Mouse (Mus musculus) heart, adult 18-20 months (tissue): ENCODE data around the gene Acox1. TPM values are rescaled to one million over a fixed set of nuclear protein-coding genes. Genes with fewer than 3 reads are reported as not detected.
A peak's percentile ranks its signal among the peaks of the same experiment; 100 is the strongest.

Source experiments
- DNase-seq, 2 experiments: peaks; one replicate each; pipeline ENCODE4 v3.0.0; 2021 to 2022; ENCODE audit warnings: mixed read lengths in 1 of 2
- total RNA-seq, 2 experiments: library from RNA; stranded (reverse); gene quantifications; 2 replicates each; pipeline ENCODE4 v1.2.3; 2021

Acox1 gene
- total RNA-seq, 2 experiments from 2014 or later = 171 to 200 TPM

- DNase-seq = no peak
Measured at GRCm38 (mm10) chr11:116212847-116213246, 14.0 kb upstream of the Acox1 start.

GRCm38 (mm10) chr11:116210696-116211095, 11.9 kb upstream of the Acox1 start:
- DNase-seq = no peak

DNA sequence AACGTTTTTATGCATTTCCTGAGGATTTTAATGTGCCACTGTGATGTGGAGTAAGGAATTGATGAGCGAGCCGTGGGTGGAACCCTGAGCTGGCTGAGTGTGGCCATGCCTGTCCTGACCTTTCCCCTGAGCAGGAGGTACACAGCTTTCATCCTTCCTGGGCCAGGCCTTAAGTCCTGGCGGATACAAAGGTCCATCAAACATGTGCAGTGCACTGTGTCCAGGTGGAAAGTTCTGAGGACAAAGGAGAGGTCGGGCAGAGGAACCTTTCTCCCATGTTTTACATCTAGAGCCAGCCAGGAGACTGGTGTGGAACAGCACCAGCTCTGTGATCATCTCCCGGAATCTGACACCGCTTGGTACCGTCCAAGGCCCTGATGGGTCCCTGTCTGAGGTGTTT, 10.4 kb upstream of the Acox1 start:
- no peak for DNase-seq

DNA sequence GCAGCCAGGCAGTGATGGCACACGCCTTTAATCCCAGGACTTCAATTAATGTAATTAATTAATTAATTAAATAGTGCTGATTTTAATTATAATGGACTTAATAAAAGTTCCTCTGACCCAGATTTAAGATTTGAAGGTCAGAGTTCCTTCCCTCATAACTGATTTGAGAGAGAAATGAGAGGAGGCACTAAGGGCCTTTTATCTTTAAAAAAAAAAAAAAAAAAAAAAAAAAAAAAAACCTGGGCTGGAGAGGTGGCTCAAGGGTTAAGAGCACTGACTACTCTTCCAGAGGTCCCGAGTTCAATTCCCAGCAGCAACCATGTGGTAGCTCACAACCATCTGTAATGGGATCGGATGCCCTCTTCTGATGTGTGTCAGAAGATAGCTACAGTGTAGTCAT, 9.8 kb upstream of the Acox1 start:
- no peak for DNase-seq

GRCm38 (mm10) chr11:116206678-116207077, 7.8 kb upstream of the Acox1 start:
- no peak for DNase-seq

- no peak for DNase-seq
Measured at GRCm38 (mm10) chr11:116203150-116203549, 4.3 kb upstream of the Acox1 start.

DNA sequence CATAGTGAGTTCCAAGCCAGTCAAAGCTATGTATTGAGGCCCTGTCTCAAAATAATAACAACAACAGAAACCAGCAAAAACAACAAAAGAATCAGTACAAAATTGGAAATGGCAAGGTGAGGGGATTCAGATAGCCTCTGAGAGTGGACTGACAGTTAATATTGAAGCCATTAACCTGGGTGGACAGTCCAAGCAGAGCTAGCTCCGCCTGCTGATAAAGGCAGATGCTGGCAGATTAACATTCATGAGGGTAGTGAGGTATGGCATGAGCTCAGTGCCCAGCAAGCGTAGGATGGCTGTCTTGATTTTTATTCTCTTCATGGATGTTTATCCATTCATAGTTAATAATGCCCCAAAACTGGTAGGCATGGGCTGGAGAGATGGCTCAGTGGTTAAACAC, 2.3 kb upstream of the Acox1 start:
- DNase-seq = no peak

DNA sequence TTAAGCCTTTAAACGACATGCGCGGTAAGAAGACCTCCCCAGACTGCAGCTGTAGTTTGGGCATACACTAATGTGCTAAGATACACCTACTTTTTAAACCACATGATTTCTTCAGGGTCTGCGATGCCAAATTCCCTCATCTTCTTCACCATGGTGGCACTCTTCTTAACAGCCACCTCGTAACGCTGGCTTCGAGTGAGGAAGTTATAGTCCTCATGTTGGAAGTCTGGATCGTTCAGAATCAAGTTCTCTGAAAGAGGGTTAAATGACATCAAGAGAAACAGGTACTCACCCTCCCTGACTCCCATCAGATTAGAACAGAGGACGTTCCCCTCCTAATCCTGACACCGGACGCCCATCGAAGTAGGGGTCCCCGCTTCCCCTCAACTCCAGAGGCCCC, 713 bp downstream of the Acox1 start:
- no peak for DNase-seq

DNA sequence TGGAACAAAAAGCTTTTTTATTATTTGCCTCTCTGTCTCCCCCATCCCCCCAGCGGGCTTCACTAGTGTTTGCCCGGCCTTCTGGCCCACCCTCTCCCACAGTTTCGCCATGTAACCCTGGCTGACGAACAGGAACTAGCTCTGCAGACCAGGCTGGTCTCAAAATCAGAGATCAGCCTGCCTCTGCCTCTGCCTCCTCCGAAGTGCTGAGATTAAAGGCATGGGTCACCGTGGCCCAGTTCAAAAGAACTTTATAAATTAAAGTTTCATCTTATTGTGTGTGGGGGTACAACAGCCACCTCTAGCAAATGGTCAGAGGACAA, 1.3 kb downstream of the Acox1 start:
- no peak for DNase-seq

DNA sequence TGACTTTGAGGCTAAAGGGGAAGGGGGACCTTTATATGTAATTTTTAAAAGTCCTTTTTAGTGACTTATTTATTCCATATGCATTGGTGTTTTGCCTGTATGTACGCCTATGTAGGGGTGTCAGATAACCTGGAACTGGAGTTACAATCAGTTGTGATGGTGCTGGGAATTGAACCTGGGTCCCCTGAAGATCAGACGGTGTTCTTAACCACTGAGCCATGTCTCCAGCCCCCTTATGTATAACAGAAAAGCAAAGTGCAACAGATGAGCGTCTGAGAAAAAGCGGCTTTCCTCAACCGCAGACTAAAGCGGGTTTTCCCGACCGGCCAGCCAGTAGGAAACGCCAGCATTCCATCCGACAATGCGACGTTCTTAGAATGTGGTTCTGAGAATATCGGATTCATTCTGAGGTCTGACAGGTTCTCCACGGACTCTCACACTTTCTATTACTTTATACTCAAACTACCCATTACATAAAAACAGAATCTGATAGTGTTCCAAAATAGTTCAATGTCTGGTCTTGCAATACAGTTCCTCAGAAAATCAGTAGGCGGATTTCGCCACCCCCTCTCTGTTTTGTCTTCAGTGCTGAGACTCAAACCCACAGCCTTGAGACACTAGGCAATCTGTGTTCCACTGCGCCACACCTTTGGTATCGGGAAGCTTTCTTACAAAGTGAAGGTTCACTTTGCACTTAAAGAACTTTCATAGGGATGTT, 1.8 kb downstream of the Acox1 start:
- no peak for DNase-seq

GRCm38 (mm10) chr11:116196336-116196735, 2.5 kb downstream of the Acox1 start:
- DNase-seq = no peak

DNA sequence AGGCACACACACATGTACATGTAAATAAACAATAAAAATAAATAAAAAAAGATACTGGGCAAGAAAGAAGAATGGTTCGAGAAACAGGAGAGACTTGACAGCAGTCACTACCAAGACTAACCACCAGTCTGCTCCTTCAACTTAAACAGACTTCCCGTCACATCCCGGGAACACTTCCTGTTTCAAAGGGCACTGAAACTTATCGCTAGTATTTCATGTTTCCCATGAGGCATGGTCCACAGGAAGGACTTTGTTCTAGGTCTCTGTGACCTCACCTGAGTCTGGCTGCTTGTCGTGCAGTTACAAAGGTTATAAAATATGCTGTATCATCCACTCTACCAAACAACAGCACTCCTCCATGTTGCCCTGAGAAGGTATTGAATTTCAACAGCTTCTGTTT, 3.6 kb downstream of the Acox1 start:
- DNase-seq = no peak

GRCm38 (mm10) chr11:116194619-116195018, 4.2 kb downstream of the Acox1 start:
- no peak for DNase-seq

- no peak for DNase-seq
Measured at GRCm38 (mm10) chr11:116187226-116187930, 11.5 kb downstream of the Acox1 start.

DNA sequence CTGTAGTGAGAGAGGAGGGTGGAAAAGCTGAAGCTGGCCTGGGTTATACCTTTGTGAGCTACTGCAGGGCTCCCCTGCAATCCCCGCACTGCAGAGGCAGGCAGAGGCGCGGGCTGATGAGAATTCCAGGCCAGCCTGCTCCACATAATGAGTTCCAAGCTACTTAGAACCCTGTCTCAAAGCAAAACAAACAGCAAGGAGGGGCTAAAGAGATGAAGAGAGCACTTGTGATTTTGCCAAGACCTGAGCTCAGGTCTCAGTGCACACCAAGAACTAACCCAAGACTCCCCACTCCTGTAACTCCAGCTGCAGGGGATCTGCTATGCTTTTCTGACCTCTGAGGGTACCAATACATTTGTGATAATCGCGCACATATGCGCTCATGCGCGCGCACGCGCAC, 12.5 kb downstream of the Acox1 start:
- DNase-seq = no peak

DNA sequence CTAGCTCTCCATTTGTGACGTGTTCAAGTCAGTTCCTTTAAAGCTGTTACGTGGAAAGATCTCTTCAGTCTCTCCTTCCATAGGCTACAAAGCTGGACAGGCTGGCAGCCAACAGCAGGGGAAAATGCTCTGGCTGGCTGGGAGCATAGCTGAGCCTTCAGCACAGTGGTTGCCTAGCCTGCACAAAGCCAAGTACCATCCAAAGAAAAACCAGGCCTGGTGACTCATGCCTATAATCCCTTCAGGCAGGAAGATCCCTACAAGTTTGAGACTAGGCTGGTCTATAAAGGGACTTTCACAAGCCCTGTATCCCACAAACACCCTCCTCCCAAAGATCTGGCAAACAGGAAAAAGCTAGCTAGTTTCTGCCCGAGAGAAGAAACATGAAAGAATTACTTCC, 13.0 kb downstream of the Acox1 start:
- DNase-seq = peak in 1 of 2 experiments; percentile 34

- no peak for DNase-seq
Measured at GRCm38 (mm10) chr11:116178411-116179121, 20.3 kb downstream of the Acox1 start.

DNA sequence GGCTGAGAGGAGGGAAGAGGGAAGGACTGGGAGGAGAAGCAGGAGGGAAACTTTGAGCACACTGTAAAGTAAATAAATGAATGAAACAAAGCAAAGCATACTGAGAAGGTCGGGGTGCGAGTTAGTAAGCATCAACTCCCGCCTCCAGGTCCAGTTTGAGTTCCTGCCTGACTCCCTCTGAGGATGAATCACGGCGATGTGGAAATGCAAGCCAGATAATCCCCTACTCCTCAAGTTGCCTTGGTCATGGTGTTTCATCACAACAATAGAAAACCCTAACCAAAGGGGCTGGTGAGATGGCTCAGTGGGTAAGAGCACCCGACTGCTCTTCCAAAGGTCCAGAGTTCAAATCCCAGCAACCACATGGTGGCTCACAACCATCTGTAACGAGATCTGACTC, 22.8 kb downstream of the Acox1 start:
- DNase-seq = no peak

DNA sequence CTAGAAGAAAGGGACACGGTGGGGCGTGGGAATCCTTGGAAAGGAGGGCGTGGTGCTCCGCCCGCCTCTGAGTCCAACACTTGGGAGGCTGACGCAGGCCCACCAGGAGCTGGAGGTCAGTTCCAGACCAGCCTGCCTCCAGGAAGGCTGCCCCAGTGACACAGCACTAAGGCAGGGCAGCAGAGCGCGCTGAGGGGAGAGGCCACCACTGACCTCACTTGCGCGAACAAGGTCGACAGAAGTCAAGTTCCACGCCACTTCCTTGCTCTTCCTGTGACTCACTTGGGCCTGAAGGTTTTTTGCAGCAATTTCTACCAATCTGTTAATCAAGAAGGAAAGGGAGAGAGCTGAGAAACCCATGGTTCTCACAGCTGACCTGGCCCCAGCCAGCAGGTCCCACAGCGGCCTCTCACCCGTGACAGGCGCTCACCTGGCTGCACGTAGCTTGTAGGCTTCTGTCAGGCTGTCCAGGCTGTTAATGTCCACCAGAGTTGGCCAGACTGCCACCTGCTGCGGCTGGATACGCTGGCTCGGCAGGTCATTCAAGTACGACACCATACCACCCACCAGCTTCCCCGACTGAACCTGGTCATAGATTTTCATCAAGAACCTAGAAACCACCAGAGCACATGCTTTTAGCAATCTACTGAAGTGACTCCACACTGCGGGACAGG, 23.9 kb downstream of the Acox1 start:
- DNase-seq = no peak

- no peak for DNase-seq
Measured at GRCm38 (mm10) chr11:116171959-116172358, 26.9 kb downstream of the Acox1 start.

GRCm38 (mm10) chr11:116170003-116170800, 28.6 kb downstream of the Acox1 start:
- no peak for DNase-seq

DNA sequence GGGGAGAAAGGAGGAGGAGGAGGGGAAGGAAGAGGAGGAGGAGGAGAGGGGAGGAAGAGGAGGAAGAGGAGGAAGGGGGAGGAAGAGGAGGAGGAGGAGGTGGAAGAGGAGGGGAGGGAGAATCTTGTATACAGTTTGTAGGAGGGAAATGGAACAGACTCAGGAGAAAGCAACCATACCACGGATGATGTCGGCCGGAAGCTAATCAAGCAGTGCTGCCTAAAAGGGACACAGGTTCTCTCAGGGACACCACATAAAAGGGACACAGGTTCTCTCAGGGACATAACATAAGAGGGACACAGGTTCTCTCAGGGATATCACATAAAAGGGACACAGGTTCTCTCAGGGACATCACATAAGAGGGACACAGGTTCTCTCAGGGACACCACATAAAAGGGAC, 29.6 kb downstream of the Acox1 start:
- DNase-seq = no peak
